Mouse (Mus musculus) liver, embryonic 11.5 days (tissue): ENCODE data around the gene Tob2. TPM values are rescaled to one million over a fixed set of nuclear protein-coding genes. Genes with fewer than 3 reads are reported as not detected.

Experiments used
- ATAC-seq: fragments of 200-750 bp; cut with Nextera tagmentation; replicated peaks from 2 replicates; pipeline ENCODE4 v1.8.0; 2017; ENCODE audit warnings: moderate number of reproducible peaks, mild to moderate bottlenecking, moderate TSS enrichment, moderate library complexity; ENCODE audit not compliant: low FRiP score
- DNase-seq: peaks from one replicate; pipeline ENCODE4 v3.0.0-alpha.2; 2017; ENCODE audit warnings: low spot score
- H3K27ac ChIP-seq: fragments of 300-500 bp; sonication (generic); 2 replicates; pipeline ENCODE4 v1.5.1; 2014; ENCODE audit warnings: mild to moderate bottlenecking, low read depth, low read length, control low read depth
- H3K27me3 ChIP-seq: fragments of 300-500 bp; sonication (generic); replicated peaks from 2 replicates; pipeline ENCODE4 v1.6.1; 2014; ENCODE audit warnings: low read length, mixed read lengths; ENCODE audit not compliant: control insufficient read depth, insufficient read depth
- H3K36me3 ChIP-seq: fragments of 300-500 bp; sonication (generic); 2 replicates; pipeline ENCODE4 v1.6.1; 2014; ENCODE audit warnings: mild to moderate bottlenecking, low read length, moderate library complexity, mixed read lengths; ENCODE audit not compliant: control insufficient read depth, insufficient read depth
- H3K4me1 ChIP-seq: fragments of 300-500 bp; sonication (generic); replicated peaks from 2 replicates; pipeline ENCODE4 v1.6.1; 2014; ENCODE audit warnings: low read length, mixed read lengths; ENCODE audit not compliant: control insufficient read depth, insufficient read depth
- H3K4me2 ChIP-seq: fragments of 300-500 bp; sonication (generic); 2 replicates; pipeline ENCODE4 v1.6.1; 2014; ENCODE audit warnings: mild to moderate bottlenecking, control low read depth, moderate library complexity
- H3K4me3 ChIP-seq: fragments of 300-500 bp; sonication (generic); 2 replicates; pipeline ENCODE4 v1.5.1; 2014; ENCODE audit warnings: low read depth, low read length, control low read depth
- H3K9ac ChIP-seq: fragments of 300-500 bp; sonication (generic); 2 replicates; pipeline ENCODE4 v1.6.1; 2014; ENCODE audit warnings: low read depth, low read length, control low read depth
- H3K9me3 ChIP-seq: fragments of 300-500 bp; sonication (generic); 2 replicates; pipeline ENCODE4 v1.6.1; 2016; ENCODE audit warnings: low read length, inconsistent platforms, mixed read lengths; ENCODE audit not compliant: control insufficient read depth
- WGBS: fragments of 180-500 bp; shearing (Covaris S2); extraction: QIAGEN DNeasy Blood & Tissue Kit; methylation state at CpG from one replicate; pipeline ENCODE4 v1.1.7; 2014; 5-methylcytosine and 5-hydroxymethylcytosine counted together
- polyA plus RNA-seq: library from polyadenylated mRNA; unstranded; fragments of >200 nt; fragmentation: Nextera tagmentation; extraction: Ambion mirVana; gene quantifications from 2 replicates; pipeline ENCODE4 v1.2.1, GENCODE M21; 2014

Tob2 gene
- polyA plus RNA-seq, 1 experiment from 2014 or later, result 18.3 TPM

DNA sequence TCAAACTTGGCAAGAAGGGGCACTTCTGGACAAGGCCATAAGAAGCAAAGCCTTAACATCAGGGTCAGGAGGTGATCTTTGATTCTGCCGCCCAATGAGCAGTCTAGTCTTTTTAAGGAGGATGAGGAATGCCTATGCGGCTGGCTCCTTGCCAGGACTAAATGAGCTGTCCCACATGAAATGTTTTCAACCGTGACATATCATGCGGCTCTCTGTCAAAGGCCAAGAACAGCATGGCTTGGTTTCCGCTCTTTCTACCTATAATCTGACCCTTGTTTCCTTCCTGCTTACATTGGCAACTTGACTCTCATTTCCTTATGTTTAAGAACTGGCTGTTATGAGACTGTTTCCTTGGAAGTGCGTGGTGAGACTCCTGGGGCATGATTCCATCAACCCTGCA is 53.0 kb downstream of the Tob2 start:
- DNase-seq, result no peak
- H3K4me2 ChIP-seq, result no peak overlapping the region
- H3K27me3 ChIP-seq, result no peaks in the 10 kb centered on the region
- H3K9me3 ChIP-seq, result no peaks in the 10 kb centered on the region
- H3K4me3 ChIP-seq, result no peak overlapping the region
- peaks cover 38% of the 10 kb centered on the region for H3K4me1 ChIP-seq
- no peak for ATAC-seq
- H3K36me3 ChIP-seq, result no peaks in the 10 kb centered on the region
- no peak overlapping the region for H3K27ac ChIP-seq
- H3K9ac ChIP-seq, result no peak overlapping the region
- 68% methylated on average over 6 of the region's 6 CpGs for WGBS

DNA sequence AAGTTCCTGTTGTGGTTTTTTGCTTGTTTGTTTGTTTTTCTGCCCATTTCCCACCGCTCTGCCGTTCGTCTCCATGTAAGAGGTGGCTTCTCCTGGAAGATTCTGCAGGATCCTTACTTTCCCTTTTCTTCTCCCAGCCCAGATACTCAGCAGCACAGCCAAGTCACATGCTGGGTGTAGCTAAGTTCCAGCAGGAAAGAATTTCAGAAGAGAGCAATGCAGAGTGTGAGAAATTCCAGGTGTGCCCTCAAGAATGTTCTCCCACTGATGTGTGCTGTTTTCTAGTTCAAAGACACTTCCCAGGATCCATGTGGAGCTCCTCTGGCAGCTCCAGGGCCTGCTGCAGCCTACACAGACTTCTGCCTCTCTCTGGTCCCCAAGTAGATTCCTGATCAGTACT is 53.7 kb downstream of the Tob2 start:
- DNase-seq (no peak), ATAC-seq (no peak)
- Histone ChIP-seq H3K4me3 (no peak overlapping the region), H3K27ac (no peak overlapping the region), H3K4me1 (peaks cover 35% of the 10 kb centered on the region), H3K9ac (no peak overlapping the region), H3K4me2 (no peak overlapping the region), H3K9me3 (no peaks in the 10 kb centered on the region), H3K36me3 (no peaks in the 10 kb centered on the region), H3K27me3 (no peaks in the 10 kb centered on the region)
- 69% methylated on average over 3 of the region's 3 CpGs for WGBS

DNA sequence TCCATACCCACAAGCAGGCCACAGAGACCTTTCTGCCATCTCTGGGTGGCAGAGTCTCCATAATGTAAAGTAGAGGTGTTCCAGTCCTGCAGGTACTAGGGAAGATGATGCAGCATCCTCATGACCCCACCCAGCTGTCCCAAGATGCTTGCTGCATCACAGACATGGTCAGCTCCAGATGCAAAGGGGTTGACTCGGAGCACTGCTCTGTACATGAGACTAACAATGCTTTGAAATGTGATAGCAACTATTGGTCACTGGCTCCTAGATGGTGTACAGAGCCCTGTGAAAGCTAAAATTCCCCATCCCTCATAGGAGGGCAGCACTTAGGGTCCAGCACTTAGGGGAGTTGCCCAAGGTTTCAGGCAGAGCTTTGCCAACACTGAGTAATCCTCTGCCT is 54.4 kb downstream of the Tob2 start:
- peak overlapping the region; percentile 83; the same call in 1 of the 2 replicates for H3K4me2 ChIP-seq
- H3K4me1 ChIP-seq, result peaks cover 31% of the 10 kb centered on the region
- 77% methylated on average over 1 of the region's 1 CpGs for WGBS

DNA sequence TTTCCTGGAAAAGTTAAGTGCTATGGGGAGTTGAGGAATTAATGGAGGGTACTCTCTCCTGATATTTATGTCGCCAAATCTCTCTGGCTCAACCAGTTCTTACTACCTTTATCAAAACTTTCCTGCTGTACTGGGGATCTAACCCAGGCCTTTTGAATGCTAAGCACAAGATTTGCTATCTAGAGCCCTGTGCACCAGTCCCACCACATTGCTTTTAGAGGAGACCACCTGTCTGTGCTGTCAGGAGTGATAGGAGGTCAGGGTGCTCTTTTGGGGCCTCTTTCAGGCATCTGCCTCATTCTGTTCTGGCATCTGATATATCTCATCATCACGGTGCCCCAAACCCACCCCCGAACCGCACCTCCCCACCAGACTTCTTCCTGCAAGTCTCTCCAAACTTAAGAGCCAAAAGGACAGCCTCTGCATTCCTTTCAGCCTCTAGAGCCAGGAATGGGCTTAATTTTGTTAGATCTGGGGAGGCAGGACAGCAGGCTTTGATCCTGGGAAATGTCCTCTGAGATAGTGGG is 55.1 kb downstream of the Tob2 start:
- H3K4me2 ChIP-seq, result peak overlapping the region; percentile 83
- no peak overlapping the region for H3K27ac ChIP-seq
- DNase-seq (no peak), ATAC-seq (peak; percentile 57)
- no peaks in the 10 kb centered on the region for H3K36me3 ChIP-seq
- H3K9me3 ChIP-seq, result no peaks in the 10 kb centered on the region
- H3K4me3 ChIP-seq, result 0 out of 2 replicates have a peak overlapping the region, but pooled peaks have one; percentile 42
- H3K4me1 ChIP-seq, result peaks cover 31% of the 10 kb centered on the region
- no peak overlapping the region for H3K9ac ChIP-seq
- no peaks in the 10 kb centered on the region for H3K27me3 ChIP-seq
- WGBS, result 37% methylated on average over 4 of the region's 4 CpGs

More for the DNA sequence above, 54.4 kb downstream of the Tob2 start:
- H3K36me3 ChIP-seq, result no peaks in the 10 kb centered on the region
- no peak overlapping the region for H3K9ac ChIP-seq
- H3K4me3 ChIP-seq, result no peak overlapping the region
- DNase-seq (no peak), ATAC-seq (no peak)
- H3K27me3 ChIP-seq, result no peaks in the 10 kb centered on the region
- no peak overlapping the region for H3K27ac ChIP-seq
- H3K9me3 ChIP-seq, result no peaks in the 10 kb centered on the region

DNA sequence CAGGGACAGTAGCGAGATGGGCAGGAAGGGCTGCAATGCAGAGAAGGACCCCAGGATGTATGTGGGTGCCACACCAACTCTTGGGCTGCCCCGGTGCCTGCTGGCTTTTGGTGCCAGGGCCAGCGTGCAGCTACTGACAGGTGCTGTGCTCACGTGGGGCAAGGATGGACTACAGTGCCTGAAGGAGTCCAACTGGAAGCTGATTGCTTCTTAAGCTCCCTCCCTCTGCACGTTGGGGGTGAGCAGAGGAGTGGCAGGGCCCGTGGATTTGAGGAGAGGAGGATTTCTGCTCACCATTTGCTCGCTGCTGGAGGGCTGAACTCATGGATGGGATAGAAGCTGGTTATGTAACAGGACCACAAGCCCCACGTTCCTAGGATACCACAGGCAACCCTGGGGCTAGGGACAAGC is 55.6 kb downstream of the Tob2 start:
- 29% methylated on average over 8 of the region's 8 CpGs for WGBS
- DNase-seq (no peak), ATAC-seq (no peak; the same call in 1 of the 2 replicates)
- H3K9me3 ChIP-seq, result no peaks in the 10 kb centered on the region
- no peaks in the 10 kb centered on the region for H3K36me3 ChIP-seq
- peaks cover 31% of the 10 kb centered on the region for H3K4me1 ChIP-seq
- H3K4me3 ChIP-seq, result peak overlapping the region; percentile 42
- no peaks in the 10 kb centered on the region for H3K27me3 ChIP-seq
- H3K27ac ChIP-seq, result peak overlapping the region; percentile 49
- peak overlapping the region; percentile 57 for H3K9ac ChIP-seq
- H3K4me2 ChIP-seq, result peak overlapping the region; percentile 83

DNA sequence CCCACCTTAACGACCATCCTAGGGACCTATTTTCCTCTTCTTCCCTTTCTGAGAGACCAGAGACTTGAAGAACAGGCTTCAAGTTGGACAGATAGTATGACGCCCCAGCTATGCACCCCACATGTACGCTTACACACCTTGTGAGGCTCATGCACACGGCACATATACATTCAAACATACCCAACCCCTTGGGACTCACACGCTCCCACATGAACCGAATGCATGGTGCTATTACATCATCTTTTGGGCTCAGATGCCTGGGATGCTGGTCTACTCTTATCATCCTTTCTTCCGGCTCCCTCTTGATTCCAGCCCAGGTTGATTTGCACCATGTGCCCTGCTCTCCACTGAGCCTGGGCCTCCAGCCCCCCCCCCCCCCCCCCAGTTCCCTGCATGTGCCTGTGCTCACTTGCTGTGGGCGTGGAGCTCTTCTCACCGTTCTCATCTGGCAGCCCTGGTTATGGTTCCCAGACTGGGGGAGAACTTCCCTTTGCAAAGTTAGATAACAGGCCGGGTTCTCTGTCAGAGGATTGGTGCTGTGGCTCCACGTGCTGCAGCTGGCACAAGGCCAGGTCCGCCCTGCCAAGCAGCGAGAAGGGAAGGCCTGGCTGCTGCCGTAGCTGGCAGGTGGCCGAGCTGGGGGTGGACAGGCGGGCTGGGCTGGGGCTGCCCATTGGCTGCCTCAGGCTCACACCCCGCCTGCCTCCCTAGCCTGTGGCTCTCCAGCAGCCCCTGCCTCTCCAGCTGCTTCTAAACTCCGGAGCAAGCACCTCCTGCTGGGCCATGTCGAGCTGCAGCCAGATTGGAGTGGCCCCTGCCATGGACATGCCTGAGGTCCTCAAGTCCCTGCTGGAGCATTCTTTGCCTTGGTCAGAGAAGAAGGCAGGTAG is 56.4 kb downstream of the Tob2 start, which contains the start of gene Tef:
Tef (plus strand) TSS at position 421 of the 890 bp plus-strand sequence.
- peak; percentile 86 for DNase-seq
- H3K9me3 ChIP-seq, result no peaks in the 10 kb centered on the region
- peak within 1 kb of the TSS; percentile 83 for H3K4me2 ChIP-seq
- H3K27me3 ChIP-seq, result no peaks in the 10 kb centered on the region
- 22% methylated on average over 19 of the region's 19 CpGs for WGBS
- H3K9ac ChIP-seq, result peak within 1 kb of the TSS; percentile 57
- no peaks in the 10 kb centered on the region for H3K36me3 ChIP-seq
- peak within 1 kb of the TSS; percentile 49 for H3K27ac ChIP-seq
- peak within 1 kb of the TSS; percentile 42 for H3K4me3 ChIP-seq
- peaks cover 31% of the 10 kb centered on the region for H3K4me1 ChIP-seq
- ATAC-seq, result peak; percentile 85

DNA sequence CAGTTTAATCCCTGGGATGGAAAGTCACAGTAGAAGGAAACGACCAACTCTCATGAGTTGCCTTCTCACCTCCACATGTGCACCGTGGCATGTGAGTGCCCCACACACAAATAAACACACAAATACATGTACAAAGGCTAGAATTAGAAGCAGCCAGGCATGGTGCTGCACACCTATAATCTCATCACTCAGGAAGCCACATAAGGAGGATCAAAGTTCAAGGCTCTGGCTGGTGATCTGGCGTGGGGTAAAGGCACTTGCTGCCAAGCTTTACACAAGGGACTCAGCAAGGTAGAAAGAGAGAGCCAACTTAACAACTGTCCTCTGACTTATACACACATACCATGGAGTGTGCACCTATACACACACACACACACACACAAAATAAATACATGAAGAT is 58.2 kb downstream of the Tob2 start:
- 73% methylated on average over 3 of the region's 3 CpGs for WGBS
- no peaks in the 10 kb centered on the region for H3K9me3 ChIP-seq
- H3K4me2 ChIP-seq, result no peak overlapping the region
- DNase-seq (no peak), ATAC-seq (no peak)
- no peak overlapping the region; the same call in 1 of the 2 replicates for H3K27ac ChIP-seq
- H3K9ac ChIP-seq, result no peak overlapping the region
- H3K27me3 ChIP-seq, result no peaks in the 10 kb centered on the region
- H3K36me3 ChIP-seq, result no peaks in the 10 kb centered on the region
- peaks cover 31% of the 10 kb centered on the region for H3K4me1 ChIP-seq
- H3K4me3 ChIP-seq, result no peak overlapping the region

DNA sequence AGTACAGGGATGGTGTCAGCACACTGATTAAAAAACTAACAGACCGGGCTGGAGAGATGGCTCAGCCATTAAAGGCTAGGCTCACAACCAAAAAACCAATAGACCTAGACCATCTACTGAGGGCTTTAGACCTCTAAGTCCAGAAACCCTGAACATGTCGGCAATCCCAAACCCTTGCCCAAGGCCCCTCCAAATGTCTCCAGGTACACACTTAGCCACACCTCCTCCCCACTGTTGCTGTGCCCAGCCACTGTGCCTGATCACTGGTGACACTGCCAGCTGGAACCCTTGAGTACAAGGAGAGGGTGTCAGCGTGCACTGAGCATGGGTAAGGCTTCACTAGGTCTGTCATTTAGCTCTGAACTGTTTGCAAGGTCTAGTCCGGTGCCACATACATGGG is 60.2 kb downstream of the Tob2 start:
- H3K9me3 ChIP-seq, result no peaks in the 10 kb centered on the region
- no peak overlapping the region for H3K4me3 ChIP-seq
- DNase-seq (no peak), ATAC-seq (no peak)
- H3K27ac ChIP-seq, result no peak overlapping the region
- H3K36me3 ChIP-seq, result peaks cover under 1% of the 10 kb centered on the region
- H3K4me1 ChIP-seq, result peaks cover 21% of the 10 kb centered on the region
- WGBS, result 81% methylated on average over 4 of the region's 4 CpGs
- no peak overlapping the region for H3K9ac ChIP-seq
- no peak overlapping the region for H3K4me2 ChIP-seq
- no peaks in the 10 kb centered on the region for H3K27me3 ChIP-seq
